Mouse (Mus musculus): ENCODE measurements at regions not wholly inside any gene's neighbourhood (a gene's known extent, or its start where the extent isn't known, plus 50 kb on each side); places are given as distances from the start of the nearest gene placed in this dataset.

DNA sequence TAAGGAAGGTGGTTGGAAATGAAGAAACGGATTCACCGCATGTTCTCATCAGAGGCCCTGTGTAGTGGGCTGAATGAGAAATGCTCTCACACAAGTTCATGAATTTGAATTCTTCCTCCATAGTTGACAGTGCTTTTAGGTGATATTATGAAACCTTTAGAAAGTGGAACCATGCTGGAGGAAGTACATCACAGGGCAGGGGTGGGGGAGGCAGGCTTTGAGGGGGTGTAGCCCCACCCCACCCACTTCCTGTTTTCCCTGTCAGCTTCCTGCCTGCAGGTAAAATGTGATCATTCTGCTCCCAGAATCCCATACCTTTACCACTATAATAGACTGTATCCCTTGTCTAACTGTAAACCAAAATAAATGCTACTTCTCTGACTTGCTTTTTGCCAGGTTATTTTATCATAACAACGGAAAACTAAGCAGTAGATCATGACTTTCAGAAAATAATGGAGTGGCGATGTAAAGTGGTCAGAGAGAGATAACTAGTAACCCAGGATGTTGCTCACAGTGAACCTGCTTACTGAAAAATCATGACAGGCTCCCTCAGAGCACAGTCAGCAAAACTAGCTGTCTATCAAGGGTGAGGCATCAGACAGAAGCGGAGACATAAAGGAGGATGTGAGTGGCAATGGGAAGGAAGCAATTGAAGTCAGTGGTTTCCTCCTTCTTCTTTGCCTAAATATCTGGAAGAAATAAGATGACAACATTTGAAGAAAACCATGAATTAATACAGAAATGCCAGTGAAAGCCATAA lies 230.2 kb downstream of the Rnf144a start:
- TF ChIP-seq CTCF (IDR thresholded peaks at IDR 0.05; ENCODE audit: low read depth, low read length) (no peak), POLR2A (IDR thresholded peaks at IDR 0.05; ENCODE audit: insufficient read depth, low read length) (no peak), EP300 (IDR thresholded peaks at IDR 0.05; ENCODE audit: insufficient read depth, low read depth, low read length) (no peak)
